Mouse (Mus musculus) forebrain, embryonic 15.5 days (tissue): Measurements from ENCODE around the gene Asic2. TPM values are rescaled to one million over a fixed set of nuclear protein-coding genes. Genes with fewer than 3 reads are reported as not detected.

Experiments
- ATAC-seq: fragments of 200-750 bp; cut with Nextera tagmentation; replicated peaks from 2 replicates; pipeline ENCODE4 v1.8.0; 2017; ENCODE audit warnings: mild to moderate bottlenecking, moderate TSS enrichment, moderate library complexity
- H3K27ac ChIP-seq: fragments of 300-500 bp; sonication (generic); replicated peaks from 2 replicates; pipeline ENCODE4 v1.5.1; 2015; ENCODE audit warnings: mild to moderate bottlenecking, inconsistent platforms
- H3K27me3 ChIP-seq: fragments of 300-500 bp; sonication (generic); 2 replicates; pipeline ENCODE4 v1.6.1; 2015; ENCODE audit warnings: inconsistent platforms
- H3K36me3 ChIP-seq: fragments of 300-500 bp; sonication (generic); 2 replicates; pipeline ENCODE4 v1.6.1; 2015; ENCODE audit warnings: mild to moderate bottlenecking, inconsistent platforms
- H3K4me1 ChIP-seq: fragments of 300-500 bp; sonication (generic); 2 replicates; pipeline ENCODE4 v1.6.1; 2015; ENCODE audit warnings: inconsistent platforms
- H3K4me2 ChIP-seq: fragments of 300-500 bp; sonication (generic); replicated peaks from 2 replicates; pipeline ENCODE4 v1.6.1; 2015; ENCODE audit warnings: mild to moderate bottlenecking, inconsistent platforms
- H3K4me3 ChIP-seq: fragments of 300-500 bp; sonication (generic); 2 replicates; pipeline ENCODE4 v1.5.1; 2015; ENCODE audit warnings: mild to moderate bottlenecking, inconsistent platforms
- H3K9ac ChIP-seq: fragments of 300-500 bp; sonication (generic); replicated peaks from 2 replicates; pipeline ENCODE4 v1.6.1; 2015; ENCODE audit warnings: mild to moderate bottlenecking, inconsistent platforms
- H3K9me3 ChIP-seq: fragments of 300-500 bp; sonication (generic); 2 replicates; pipeline ENCODE4 v1.6.1; 2016; ENCODE audit warnings: inconsistent platforms
- WGBS: fragments of 180-500 bp; shearing (Covaris S2); methylation state at CpG from one replicate; pipeline ENCODE4 v1.1.7; 2015; ENCODE audit warnings: mixed read lengths; 5-methylcytosine and 5-hydroxymethylcytosine counted together
- polyA plus RNA-seq: library from polyadenylated mRNA; unstranded; fragments of >200 nt; fragmentation: Nextera tagmentation; extraction: Ambion mirVana; gene quantifications from 2 replicates; pipeline ENCODE4 v1.2.1, GENCODE M21; 2015

Asic2 gene
- polyA plus RNA-seq, 1 experiment from 2014 or later = 5.5 TPM

GRCm38 (mm10) chr11:81426857-81427256, 541.4 kb downstream of the Asic2 start:
- Histone ChIP-seq H3K4me1 (peaks cover 5% of the 10 kb centered on the region; the same call in 1 of the 2 replicates), H3K4me3 (no peak overlapping the region), H3K27ac (no peak overlapping the region), H3K4me2 (no peak overlapping the region), H3K9ac (no peak overlapping the region), H3K36me3 (no peaks in the 10 kb centered on the region), H3K27me3 (no peaks in the 10 kb centered on the region), H3K9me3 (no peaks in the 10 kb centered on the region)
- 36% methylated on average over 14 of the region's 14 CpGs for WGBS
- ATAC-seq = peak; percentile 51; the same call in 1 of the 2 replicates

DNA sequence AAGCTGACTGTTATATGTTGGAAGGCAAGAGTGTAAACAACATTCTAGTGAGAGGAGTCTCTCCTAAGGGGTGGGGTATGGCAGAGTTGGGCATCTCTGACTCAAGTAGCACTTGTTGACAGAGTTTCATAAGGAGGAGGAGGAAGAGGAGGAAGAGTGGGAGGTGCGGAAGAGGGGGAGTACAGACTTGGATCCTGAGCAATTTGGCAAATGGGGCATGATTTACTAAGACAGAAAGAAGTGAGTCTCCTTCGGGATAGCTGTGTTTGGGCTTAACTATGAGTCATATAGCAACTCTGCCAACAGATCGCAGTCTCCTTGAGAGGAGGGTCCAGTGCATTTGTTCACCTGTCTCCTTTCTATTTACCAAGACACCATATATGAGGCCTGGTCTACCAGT, 549.1 kb downstream of the Asic2 start:
- H3K4me1 ChIP-seq = peaks cover 6% of the 10 kb centered on the region; the same call in 1 of the 2 replicates
- ATAC-seq = no peak
- no peaks in the 10 kb centered on the region for H3K36me3 ChIP-seq
- no peaks in the 10 kb centered on the region for H3K27me3 ChIP-seq
- H3K27ac ChIP-seq = no peak overlapping the region
- WGBS = 91% methylated on average over 3 of the region's 3 CpGs
- H3K9me3 ChIP-seq = no peaks in the 10 kb centered on the region
- no peak overlapping the region for H3K4me3 ChIP-seq
- H3K4me2 ChIP-seq = no peak overlapping the region
- no peak overlapping the region for H3K9ac ChIP-seq

GRCm38 (mm10) chr11:81418027-81418426, 550.2 kb downstream of the Asic2 start:
- Histone ChIP-seq H3K27me3 (no peaks in the 10 kb centered on the region), H3K4me1 (peaks cover 6% of the 10 kb centered on the region; the same call in 1 of the 2 replicates), H3K27ac (no peak overlapping the region), H3K36me3 (no peaks in the 10 kb centered on the region), H3K9me3 (no peaks in the 10 kb centered on the region), H3K4me2 (no peak overlapping the region), H3K9ac (no peak overlapping the region), H3K4me3 (no peak overlapping the region)
- ATAC-seq = no peak
- 93% methylated on average over 4 of the region's 4 CpGs for WGBS

DNA sequence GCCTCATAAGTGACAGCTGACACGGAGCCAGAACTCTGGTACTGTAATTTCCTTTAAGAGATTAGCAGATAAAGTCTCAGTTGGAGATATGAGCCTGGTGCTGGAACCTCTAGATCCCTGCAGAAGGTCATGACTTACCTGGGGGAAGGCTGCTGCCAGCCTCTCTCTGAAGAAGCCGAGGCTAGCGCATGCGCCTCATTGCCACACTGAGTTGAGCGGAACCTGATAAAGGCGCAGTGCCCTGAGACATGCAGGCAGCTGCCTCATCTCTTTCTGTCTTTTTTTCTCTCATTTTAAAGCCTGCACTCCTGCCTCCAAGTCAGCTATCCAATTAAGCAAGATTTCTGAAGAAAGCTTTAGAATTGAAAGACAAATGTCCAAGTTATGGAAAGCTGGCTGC, 551.9 kb downstream of the Asic2 start:
- 71% methylated on average over 6 of the region's 6 CpGs for WGBS
- Histone ChIP-seq H3K27ac (0 out of 2 replicates have a peak overlapping the region, but pooled peaks have one; percentile 25), H3K4me1 (peaks cover 6% of the 10 kb centered on the region; the same call in 1 of the 2 replicates), H3K4me2 (no peak overlapping the region), H3K4me3 (no peak overlapping the region), H3K36me3 (no peaks in the 10 kb centered on the region), H3K9ac (no peak overlapping the region), H3K27me3 (no peaks in the 10 kb centered on the region), H3K9me3 (no peaks in the 10 kb centered on the region)
- ATAC-seq = no peak

DNA sequence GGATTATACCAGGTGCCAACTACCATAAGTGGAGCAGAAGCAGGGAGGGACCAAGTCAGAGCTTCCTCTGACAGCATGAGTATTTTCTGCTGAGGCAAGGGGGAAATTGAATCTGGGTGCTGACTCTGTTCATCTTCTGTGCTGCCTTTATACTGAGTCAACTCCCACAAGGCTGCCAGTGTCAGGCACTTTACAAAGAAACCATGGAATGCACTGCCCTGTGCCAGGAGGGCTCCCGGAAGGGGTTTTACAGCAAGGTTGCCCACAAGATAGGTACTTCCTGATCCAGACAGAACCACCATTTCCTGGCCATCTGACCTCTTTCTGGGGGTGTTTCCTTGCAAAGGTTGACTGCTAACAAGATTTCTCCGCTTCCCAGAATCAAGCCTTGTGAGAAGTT, 553.7 kb downstream of the Asic2 start:
- Histone ChIP-seq H3K9ac (no peak overlapping the region), H3K27ac (no peak overlapping the region), H3K27me3 (no peaks in the 10 kb centered on the region), H3K36me3 (no peaks in the 10 kb centered on the region), H3K9me3 (no peaks in the 10 kb centered on the region), H3K4me2 (no peak overlapping the region), H3K4me3 (no peak overlapping the region), H3K4me1 (peaks cover 6% of the 10 kb centered on the region; the same call in 1 of the 2 replicates)
- no peak for ATAC-seq
- WGBS = 99% methylated on average over 2 of the region's 2 CpGs

GRCm38 (mm10) chr11:81411251-81411650, 557.0 kb downstream of the Asic2 start:
- 84% methylated on average over 4 of the region's 4 CpGs for WGBS
- Histone ChIP-seq H3K4me2 (no peak overlapping the region), H3K36me3 (no peaks in the 10 kb centered on the region), H3K4me1 (peaks cover 3% of the 10 kb centered on the region; the same call in 1 of the 2 replicates), H3K4me3 (no peak overlapping the region), H3K9me3 (no peaks in the 10 kb centered on the region), H3K9ac (no peak overlapping the region), H3K27ac (no peak overlapping the region), H3K27me3 (no peaks in the 10 kb centered on the region)
- no peak for ATAC-seq

GRCm38 (mm10) chr11:81405951-81406350, 562.3 kb downstream of the Asic2 start:
- ATAC-seq = no peak
- WGBS = 94% methylated on average over 2 of the region's 2 CpGs
- Histone ChIP-seq H3K9ac (no peak overlapping the region), H3K4me3 (no peak overlapping the region), H3K27me3 (no peaks in the 10 kb centered on the region), H3K9me3 (no peaks in the 10 kb centered on the region), H3K4me1 (no peaks in the 10 kb centered on the region), H3K36me3 (no peaks in the 10 kb centered on the region), H3K4me2 (no peak overlapping the region), H3K27ac (no peak overlapping the region)

DNA sequence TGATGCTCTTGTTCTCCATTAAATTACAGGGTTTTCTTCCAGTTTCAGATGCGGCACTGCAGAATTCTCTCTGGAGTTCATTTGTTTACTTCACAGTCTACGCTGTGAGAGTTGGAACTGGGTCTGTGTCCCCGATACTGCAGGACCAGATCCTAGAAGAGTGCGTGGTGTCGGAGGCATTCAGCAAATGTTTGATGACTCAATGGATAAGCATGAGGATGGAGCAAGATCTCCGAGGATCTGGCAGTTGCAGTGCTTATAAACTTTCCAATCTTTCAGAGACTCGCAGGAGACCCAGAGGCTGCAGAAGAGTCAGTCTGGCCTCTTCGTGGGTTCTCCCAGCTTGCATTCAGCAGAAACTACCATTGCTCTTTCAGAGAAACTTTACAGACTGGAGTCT, 566.0 kb downstream of the Asic2 start:
- Histone ChIP-seq H3K4me3 (no peak overlapping the region), H3K4me1 (no peaks in the 10 kb centered on the region), H3K4me2 (no peak overlapping the region), H3K27ac (no peak overlapping the region), H3K9ac (no peak overlapping the region), H3K36me3 (no peaks in the 10 kb centered on the region), H3K9me3 (no peaks in the 10 kb centered on the region), H3K27me3 (no peaks in the 10 kb centered on the region)
- ATAC-seq = no peak
- WGBS = 90% methylated on average over 8 of the region's 8 CpGs

DNA sequence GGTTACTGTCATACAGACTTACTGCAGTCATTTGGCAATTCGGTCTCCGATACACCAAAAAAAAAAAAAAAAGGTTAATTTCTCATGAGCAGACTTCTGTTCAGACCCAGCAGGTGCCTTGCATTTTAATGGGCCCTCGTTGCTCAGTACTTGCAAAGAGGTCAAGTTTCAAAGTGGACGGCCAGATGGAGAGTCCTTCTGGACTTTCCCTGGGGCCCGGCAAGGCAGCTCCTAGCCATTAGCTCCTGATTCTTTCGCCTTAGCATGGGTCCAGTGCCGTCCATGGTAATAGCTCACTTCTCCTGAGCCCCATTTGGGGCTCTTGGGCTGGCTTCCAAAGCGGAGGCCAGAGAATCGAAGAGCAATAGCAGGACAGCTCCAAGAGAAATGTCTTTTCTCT, 575.4 kb downstream of the Asic2 start:
- 66% methylated on average over 9 of the region's 9 CpGs for WGBS
- Histone ChIP-seq H3K4me2 (no peak overlapping the region), H3K9ac (no peak overlapping the region), H3K4me3 (no peak overlapping the region), H3K36me3 (no peaks in the 10 kb centered on the region), H3K9me3 (no peaks in the 10 kb centered on the region), H3K27ac (no peak overlapping the region), H3K27me3 (no peaks in the 10 kb centered on the region), H3K4me1 (no peaks in the 10 kb centered on the region)
- ATAC-seq = no peak

DNA sequence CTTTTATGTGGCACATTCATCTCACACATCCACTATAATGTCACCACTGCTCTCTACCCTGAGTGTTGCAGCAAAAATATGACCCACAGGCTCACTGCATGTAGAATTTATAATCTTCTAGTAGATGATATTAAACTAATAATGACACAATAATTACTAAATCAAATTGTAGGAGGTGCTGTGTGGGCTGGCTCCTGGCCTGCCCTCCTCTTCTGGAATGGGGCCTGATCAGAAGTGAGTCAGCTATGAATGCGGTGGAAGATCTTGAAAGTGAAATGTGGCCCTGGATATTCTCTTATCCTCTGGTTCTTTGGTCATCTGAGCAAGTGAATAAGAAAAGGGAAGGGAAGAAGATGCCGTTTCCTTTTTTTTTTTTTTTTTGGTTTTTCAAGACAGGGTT, 582.1 kb downstream of the Asic2 start:
- H3K27ac ChIP-seq = no peak overlapping the region
- WGBS = 100% methylated on average over 2 of the region's 2 CpGs

DNA sequence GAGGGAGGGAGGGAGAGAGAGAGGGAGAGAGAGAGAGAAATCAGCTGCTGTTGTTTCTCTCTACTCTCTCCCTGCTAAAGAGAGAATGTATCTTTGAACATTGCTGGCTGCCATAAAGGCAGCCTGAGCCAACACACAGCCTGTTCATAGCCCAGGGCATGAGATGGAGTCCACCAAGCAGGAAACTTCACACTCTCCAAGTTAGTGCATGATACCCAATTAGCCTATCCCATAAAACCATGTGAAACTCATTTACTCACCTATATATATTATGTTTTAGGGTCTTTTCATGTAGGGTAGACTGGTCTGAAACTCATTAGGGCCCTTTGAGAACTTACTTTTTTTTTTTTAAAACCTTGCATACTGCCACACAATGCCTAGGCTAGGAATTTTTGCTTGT, 582.7 kb downstream of the Asic2 start:
- no peak for ATAC-seq
- H3K4me3 ChIP-seq = no peak overlapping the region
- no peaks in the 10 kb centered on the region for H3K9me3 ChIP-seq
- H3K4me1 ChIP-seq = no peaks in the 10 kb centered on the region
- H3K36me3 ChIP-seq = no peaks in the 10 kb centered on the region
- no peak overlapping the region for H3K9ac ChIP-seq
- no peak overlapping the region for H3K4me2 ChIP-seq
- H3K27me3 ChIP-seq = no peaks in the 10 kb centered on the region
- H3K27ac ChIP-seq = no peak overlapping the region

More for the DNA sequence above, 582.1 kb downstream of the Asic2 start:
- Histone ChIP-seq H3K4me3 (no peak overlapping the region), H3K4me1 (no peaks in the 10 kb centered on the region), H3K9me3 (no peaks in the 10 kb centered on the region), H3K27me3 (no peaks in the 10 kb centered on the region), H3K9ac (no peak overlapping the region), H3K36me3 (no peaks in the 10 kb centered on the region), H3K4me2 (no peak overlapping the region)
- ATAC-seq = no peak

DNA sequence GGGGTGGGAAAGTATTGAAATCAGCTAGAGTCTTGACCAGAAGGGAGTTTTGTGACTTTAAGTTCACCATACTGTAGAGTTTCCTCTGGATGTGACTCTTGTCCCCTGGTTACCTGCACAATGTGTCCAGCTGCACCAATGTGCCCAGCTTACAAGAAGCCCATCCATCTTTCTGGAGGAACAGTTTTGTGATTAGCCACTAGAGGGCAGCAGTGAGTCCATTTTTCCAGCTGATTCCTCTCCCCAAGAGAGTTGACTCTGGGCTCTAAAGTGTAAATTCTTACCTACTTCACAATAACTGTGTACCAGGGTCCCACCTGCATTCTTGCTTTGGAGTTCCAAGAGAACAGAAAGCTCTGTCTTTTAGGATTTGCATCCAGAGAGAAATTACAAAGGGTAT, 593.4 kb downstream of the Asic2 start:
- ATAC-seq = no peak
- Histone ChIP-seq H3K9me3 (no peaks in the 10 kb centered on the region), H3K9ac (no peak overlapping the region), H3K4me3 (no peak overlapping the region), H3K27me3 (no peaks in the 10 kb centered on the region), H3K4me2 (no peak overlapping the region), H3K27ac (no peak overlapping the region), H3K4me1 (peaks cover 13% of the 10 kb centered on the region), H3K36me3 (no peaks in the 10 kb centered on the region)

DNA sequence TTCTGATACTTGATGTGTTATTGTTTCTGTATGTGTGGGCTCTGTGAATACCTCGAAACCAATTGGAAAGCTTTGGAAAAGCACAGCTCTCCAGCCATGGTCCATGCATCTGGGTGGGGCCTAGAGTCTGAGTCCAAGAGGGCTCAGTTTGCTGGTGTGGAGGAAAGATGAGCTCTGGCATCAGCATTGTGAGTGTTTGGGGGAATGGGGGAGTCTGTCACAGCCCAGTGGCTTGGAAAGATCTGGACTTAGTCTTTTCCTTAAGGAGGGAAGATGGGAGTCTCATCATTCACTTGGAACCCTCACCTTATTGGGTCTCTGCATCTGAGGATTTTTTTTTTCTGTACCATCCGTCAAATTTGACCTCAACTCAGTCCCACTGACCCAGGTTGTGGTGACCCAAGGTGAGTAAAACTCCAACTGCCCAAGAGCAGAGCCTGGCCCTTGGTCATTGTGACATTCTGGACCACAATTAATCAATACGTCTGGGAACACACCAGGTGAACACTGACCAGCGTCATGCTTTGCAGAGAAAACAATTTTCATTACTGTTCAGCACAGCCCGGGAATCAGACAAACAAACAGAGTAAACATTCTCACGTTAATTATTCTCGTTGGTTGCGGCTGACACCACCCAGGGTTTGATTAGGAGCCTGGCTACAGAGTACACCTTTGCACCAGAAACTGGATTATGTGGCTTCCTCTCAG, 594.1 kb downstream of the Asic2 start:
- no peak overlapping the region for H3K4me3 ChIP-seq
- H3K4me1 ChIP-seq = peaks cover 19% of the 10 kb centered on the region
- no peaks in the 10 kb centered on the region for H3K36me3 ChIP-seq
- WGBS = 77% methylated on average over 8 of the region's 8 CpGs
- no peak overlapping the region for H3K4me2 ChIP-seq
- H3K9me3 ChIP-seq = no peaks in the 10 kb centered on the region
- no peak for ATAC-seq
- H3K27ac ChIP-seq = no peak overlapping the region
- no peaks in the 10 kb centered on the region for H3K27me3 ChIP-seq
- no peak overlapping the region for H3K9ac ChIP-seq
